ENCODE assay signal across 17 mouse cellular contexts in the genomic region with DNA sequence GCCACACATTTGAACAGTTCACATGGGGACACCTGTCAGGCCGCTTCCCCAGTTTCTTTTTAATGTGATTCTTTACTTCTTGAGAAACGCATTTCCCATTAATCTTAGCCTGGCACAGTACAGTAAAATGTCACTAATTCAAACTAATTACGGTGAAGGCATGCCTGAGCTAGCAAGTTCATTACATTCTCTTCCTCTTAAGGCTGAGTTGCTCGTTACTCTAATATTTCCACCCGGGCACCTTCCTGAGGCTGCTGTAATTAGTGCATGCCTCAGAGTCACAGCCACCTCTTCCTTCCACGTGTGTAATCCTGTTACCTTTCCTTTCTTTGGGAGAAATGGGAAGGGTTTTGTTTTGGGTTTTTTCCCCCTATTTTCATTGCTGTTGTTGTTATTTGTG.
DNase-seq lines count a peak whose midpoint lies in the region; ATAC-seq and TF ChIP-seq lines count a peak whose summit lies in the region.
"Had no signal": no experiment of that assay in that cellular context is flagged by ENCODE, and none has a peak within 500 bp of the region (broad histone marks: within the 10 kb centered on the region; RNA-seq: fewer than 3 reads in every experiment).

No protein-coding gene starts in this region.

- no peaks in the 10 kb centered on the region; the same call in 1 of the 2 replicates for H3K4me1 ChIP-seq in hindbrain, embryonic 14.5 days (replicated peaks; ENCODE audit: control insufficient read depth, insufficient read depth, low read length)
- peaks cover 6% of the 10 kb centered on the region for H3K4me1 ChIP-seq in hindbrain, embryonic 10.5 days (replicated peaks)
- H3K4me1 ChIP-seq in neural tube, embryonic 13.5 days (replicated peaks): peaks cover 6% of the 10 kb centered on the region
- H3K4me1 ChIP-seq in hindbrain, postnatal 0 days (ENCODE audit: insufficient read depth, low read length): no peaks in the 10 kb centered on the region
- H3K4me1 ChIP-seq in heart, embryonic 10.5 days: no peaks in the 10 kb centered on the region

- H3K9ac ChIP-seq in hindbrain, embryonic 14.5 days: no peak overlapping the region
- no peak overlapping the region for H3K9ac ChIP-seq in neural tube, embryonic 13.5 days
- H3K9ac ChIP-seq in hindbrain, postnatal 0 days (replicated peaks; ENCODE audit: low read length): no peak overlapping the region
- H3K9ac ChIP-seq: embryonic facial prominence, embryonic 15.5 days; limb, embryonic 12.5 days; liver, embryonic 14.5 days had no signal

- DNase-seq in hindbrain, embryonic 14.5 days (ENCODE audit: low spot score): no peak
- DNase-seq in hindbrain, embryonic 10.5 days (ENCODE audit: low spot score): no peak
- DNase-seq in neural tube, embryonic 10.5 days (ENCODE audit: extremely low spot score, low spot score): no peak
- DNase-seq in hindbrain, postnatal 0 days (ENCODE audit: low spot score): peak; percentile 32
- no peak for DNase-seq in heart, embryonic 10.5 days (ENCODE audit: low spot score)
- DNase-seq in natural killer cell, adult 2 months (ENCODE audit: low spot score in 2 of 2): no peak
- DNase-seq: adrenal gland, postnatal 25 days; cerebellum, adult 8-10 months; gastrocnemius, postnatal 14 days; heart, postnatal 14 days; kidney, adult 9 months; thymus, postnatal 4 days had no signal

- H3K4me3 ChIP-seq in hindbrain, embryonic 14.5 days (replicated peaks; ENCODE audit: low read length): no peak overlapping the region
- H3K4me3 ChIP-seq in hindbrain, embryonic 10.5 days: no peak overlapping the region
- no peak overlapping the region for H3K4me3 ChIP-seq in neural tube, embryonic 13.5 days
- no peak overlapping the region for H3K4me3 ChIP-seq in hindbrain, postnatal 0 days (ENCODE audit: low read length)
- no peak overlapping the region for H3K4me3 ChIP-seq in heart, embryonic 10.5 days
- H3K4me3 ChIP-seq: embryonic facial prominence, embryonic 15.5 days; left cerebral cortex, adult 2 months; limb, embryonic 12.5 days had no signal

- WGBS in hindbrain, embryonic 14.5 days: 37% methylated on average over 6 of the region's 6 CpGs
- WGBS in hindbrain, embryonic 10.5 days: 75% methylated on average over 6 of the region's 6 CpGs
- WGBS in neural tube, embryonic 13.5 days: 49% methylated on average over 6 of the region's 6 CpGs
- 45% methylated on average over 6 of the region's 6 CpGs for whole genome bisulfite sequencing in hindbrain, postnatal 0 days
- WGBS in heart, embryonic 10.5 days: 71% methylated on average over 6 of the region's 6 CpGs

- no peaks in the 10 kb centered on the region for H3K27me3 ChIP-seq in hindbrain, embryonic 14.5 days (ENCODE audit: control insufficient read depth, insufficient read depth, low read length)
- no peaks in the 10 kb centered on the region for H3K27me3 ChIP-seq in hindbrain, embryonic 10.5 days (ENCODE audit: insufficient read depth, poor library complexity, severe bottlenecking)
- H3K27me3 ChIP-seq in neural tube, embryonic 13.5 days: no peaks in the 10 kb centered on the region
- no peaks in the 10 kb centered on the region for H3K27me3 ChIP-seq in hindbrain, postnatal 0 days (ENCODE audit: insufficient read depth, low read length)
- no peaks in the 10 kb centered on the region for H3K27me3 ChIP-seq in heart, embryonic 10.5 days (ENCODE audit: insufficient read depth, poor library complexity, severe bottlenecking)
- H3K27me3 ChIP-seq: embryonic facial prominence, embryonic 15.5 days; limb, embryonic 12.5 days had no signal

- H3K9me3 ChIP-seq in hindbrain, embryonic 14.5 days (ENCODE audit: control insufficient read depth, low read length): no peaks in the 10 kb centered on the region
- H3K9me3 ChIP-seq in hindbrain, embryonic 10.5 days: no peaks in the 10 kb centered on the region
- H3K9me3 ChIP-seq in neural tube, embryonic 13.5 days: no peaks in the 10 kb centered on the region
- H3K9me3 ChIP-seq in hindbrain, postnatal 0 days (ENCODE audit: low read length): no peaks in the 10 kb centered on the region
- no peaks in the 10 kb centered on the region for H3K9me3 ChIP-seq in heart, embryonic 10.5 days
- H3K9me3 ChIP-seq: embryonic facial prominence, embryonic 15.5 days; limb, embryonic 12.5 days had no signal

- H3K4me2 ChIP-seq in hindbrain, embryonic 14.5 days (replicated peaks): no peak overlapping the region
- no peak overlapping the region for H3K4me2 ChIP-seq in neural tube, embryonic 13.5 days
- H3K4me2 ChIP-seq in hindbrain, postnatal 0 days (ENCODE audit: low read depth, low read length): no peak overlapping the region
- H3K4me2 ChIP-seq: embryonic facial prominence, embryonic 15.5 days; limb, embryonic 12.5 days had no signal

- peak overlapping the region; percentile 70; the same call in 1 of the 2 replicates for H3K27ac ChIP-seq in hindbrain, embryonic 14.5 days
- H3K27ac ChIP-seq in hindbrain, embryonic 10.5 days: no peak overlapping the region
- H3K27ac ChIP-seq in neural tube, embryonic 13.5 days (replicated peaks): peak overlapping the region; percentile 42; the same call in 1 of the 2 replicates
- no peak overlapping the region for H3K27ac ChIP-seq in hindbrain, postnatal 0 days
- H3K27ac ChIP-seq in heart, embryonic 10.5 days: no peak overlapping the region
- H3K27ac ChIP-seq: embryonic facial prominence, embryonic 15.5 days; left cerebral cortex, adult 2 months; limb, embryonic 12.5 days; liver, embryonic 14.5 days had no signal

- TF ChIP-seq CTCF in hindbrain, postnatal 0 days (IDR thresholded peaks at IDR 0.05; ENCODE audit: low read depth): no peak

- peak; percentile 70; the same call in 1 of the 2 replicates for ATAC-seq in hindbrain, embryonic 14.5 days (ENCODE audit: low FRiP score)
- no peak for ATAC-seq in neural tube, embryonic 13.5 days (ENCODE audit: low read depth)
- ATAC-seq in hindbrain, postnatal 0 days: no peak

- H3K36me3 ChIP-seq in hindbrain, embryonic 14.5 days (replicated peaks; ENCODE audit: control insufficient read depth, insufficient read depth): no peaks in the 10 kb centered on the region
- peaks cover 10% of the 10 kb centered on the region for H3K36me3 ChIP-seq in hindbrain, embryonic 10.5 days
- no peaks in the 10 kb centered on the region for H3K36me3 ChIP-seq in neural tube, embryonic 13.5 days
- no peaks in the 10 kb centered on the region for H3K36me3 ChIP-seq in hindbrain, postnatal 0 days (ENCODE audit: insufficient read depth, low read length)
- peaks cover 8% of the 10 kb centered on the region; the same call in 1 of the 2 replicates for H3K36me3 ChIP-seq in heart, embryonic 10.5 days

Comparison
In these comparisons a context has a peak if more than half of its experiments do, and no peak if none do; other contexts are left out.
1. H3K27ac ChIP-seq: peak in hindbrain, embryonic 14.5 days (single experiment) and neural tube, embryonic 13.5 days (single experiment); none in hindbrain, embryonic 10.5 days (single experiment), hindbrain, postnatal 0 days (single experiment) and heart, embryonic 10.5 days (single experiment).